Mouse (Mus musculus) monocyte, adult 5-6 weeks (primary cell): ENCODE measurements at regions not wholly inside any gene's neighbourhood (a gene's known extent, or its start where the extent isn't known, plus 50 kb on each side); places are given as distances from the start of the nearest gene placed in this dataset.

ENCODE experiments used
- ATAC-seq: fragments of 153-309, 156-312 bp; replicated peaks from 2 replicates; pipeline ENCODE4 v1.8.0; 2017; ENCODE audit warnings: mild to moderate bottlenecking; ENCODE audit not compliant: low TSS enrichment, insufficient number of reproducible peaks, severe bottlenecking, poor library complexity, low FRiP score

DNA sequence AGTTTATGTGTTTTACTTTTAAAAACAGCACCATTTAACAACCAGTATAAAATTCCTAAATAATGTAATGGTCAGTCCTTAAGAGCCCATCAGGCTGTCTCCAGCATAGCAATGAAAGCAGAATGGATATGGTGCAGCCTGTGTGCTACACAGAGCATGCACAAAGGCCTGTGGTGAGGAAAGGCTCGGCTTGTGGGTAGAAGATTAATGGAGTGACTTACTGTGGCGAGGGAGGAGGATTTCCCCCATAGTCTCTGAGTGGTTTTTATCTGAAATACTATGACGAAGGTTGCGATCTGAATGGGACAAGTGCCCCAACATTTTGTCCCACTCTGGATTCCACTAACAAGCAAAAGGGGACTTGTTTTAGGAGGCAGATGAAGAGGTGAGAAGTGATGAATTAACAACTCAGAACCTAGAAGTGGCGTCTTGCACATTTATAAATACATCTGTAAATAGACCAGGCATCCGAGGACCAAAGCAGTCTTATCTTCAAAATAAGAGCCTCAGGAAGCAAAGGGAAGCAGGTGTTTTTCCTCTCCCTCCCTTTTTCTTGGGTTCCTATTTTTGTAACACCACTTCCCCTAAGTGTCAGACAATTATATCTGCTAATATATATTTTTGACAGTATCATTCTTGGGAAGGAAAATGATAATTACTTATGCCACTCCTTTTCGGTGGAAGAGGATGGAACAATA, 55.9 kb upstream of the Clnk start:
- ATAC-seq = no peak

GRCm38 (mm10) chr5:38927051-38927450, 50.4 kb upstream of the Clnk start:
- no peak for ATAC-seq
